Mouse (Mus musculus) lung, postnatal 36 days (tissue): Measurements from ENCODE around the gene Phlda3.

Experiments used
- DNase-seq: peaks from one replicate; pipeline ENCODE4 v3.0.0; 2022; ENCODE audit warnings: mixed read lengths

Gene Phlda3

DNA sequence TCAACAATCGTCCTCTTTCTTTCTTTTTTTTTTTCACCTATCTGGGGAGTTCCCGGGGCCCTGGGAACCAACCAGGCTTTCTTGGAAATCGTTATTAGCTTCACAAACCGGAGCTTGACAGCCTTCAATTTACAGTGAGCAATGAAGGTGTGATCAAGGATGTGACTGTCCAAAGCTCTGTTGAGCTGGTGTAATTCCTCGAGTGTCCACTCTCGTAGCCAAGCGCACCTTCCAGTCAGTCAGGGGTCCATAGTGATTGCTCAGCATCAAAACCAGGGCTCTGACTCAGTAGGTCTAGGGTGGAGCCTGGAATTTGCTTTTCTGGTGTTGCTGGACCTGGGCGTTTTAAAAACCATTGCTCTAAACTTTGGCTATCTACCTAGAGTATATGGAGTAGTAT lies 5.7 kb upstream of the Phlda3 start:
- DNase-seq, result no peak

DNA sequence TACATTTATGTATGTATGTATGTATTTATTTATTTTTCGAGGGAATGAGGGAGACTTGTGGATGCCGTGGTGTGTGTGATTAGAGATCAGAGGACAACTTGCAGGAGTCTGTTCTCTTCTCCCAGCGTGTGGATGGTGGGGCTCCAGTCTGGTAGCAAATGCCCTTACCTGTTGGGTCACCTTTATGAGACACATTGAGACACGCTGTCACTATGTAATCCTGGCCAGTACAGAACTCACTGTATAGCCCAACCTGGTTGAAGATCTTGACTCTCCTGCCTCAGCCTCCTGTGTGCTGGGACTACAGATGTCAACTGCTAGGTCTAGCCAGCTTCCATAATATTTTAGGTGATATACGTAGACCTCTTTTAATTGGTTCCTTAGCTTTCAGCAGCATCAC lies 4.2 kb upstream of the Phlda3 start:
- DNase-seq, result no peak

DNA sequence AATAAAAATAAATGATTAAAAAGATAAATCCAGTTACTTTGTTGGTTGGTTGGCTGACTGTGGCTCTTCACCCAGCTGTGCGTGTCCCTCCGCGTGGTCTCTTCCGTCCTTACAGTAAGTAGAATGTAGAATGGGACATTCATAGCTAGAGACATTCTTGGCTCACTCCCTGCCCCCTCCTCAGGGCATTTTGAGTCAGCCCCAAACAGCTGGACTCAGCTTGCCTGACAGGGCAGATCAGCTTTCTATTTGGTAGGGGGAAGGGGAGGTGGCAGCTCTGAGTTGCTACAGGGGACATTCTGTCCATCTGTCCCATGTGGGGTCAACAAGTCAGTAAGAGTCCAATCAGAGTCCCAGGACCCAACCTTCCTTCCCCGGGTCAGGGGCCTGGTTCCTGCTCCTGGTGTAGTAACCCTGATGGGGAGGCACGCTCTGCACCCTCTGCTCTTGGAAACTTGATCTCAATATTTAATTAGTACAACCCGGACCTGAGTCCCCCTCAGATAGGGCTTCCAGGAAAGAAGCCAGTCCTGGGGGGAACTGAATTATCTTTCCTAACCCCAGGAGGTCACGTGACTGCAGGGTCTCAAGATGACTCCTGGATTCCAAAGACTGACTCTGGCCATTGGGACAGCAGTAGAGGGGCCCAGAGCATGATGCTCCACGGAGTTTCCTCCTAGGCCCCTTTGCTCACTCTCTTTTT lies 2.3 kb upstream of the Phlda3 start:
- peak; percentile 57 for DNase-seq

DNA sequence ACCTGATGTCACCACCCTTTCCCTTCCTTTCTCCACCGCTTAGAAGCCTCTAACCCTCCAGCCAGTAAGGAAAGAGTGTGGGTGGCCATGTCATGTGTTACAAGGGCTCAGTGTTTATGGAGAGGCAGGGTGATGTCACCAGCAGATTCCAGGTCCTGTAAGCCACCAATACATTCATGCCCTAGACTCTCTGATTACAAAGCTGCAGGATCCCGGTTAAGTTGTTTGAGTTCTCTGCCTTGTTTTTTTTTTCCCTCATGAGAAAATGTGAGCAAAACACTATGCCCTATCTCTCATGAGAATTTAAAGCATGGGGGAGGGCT lies 1.8 kb upstream of the Phlda3 start:
- DNase-seq, result no peak

DNA sequence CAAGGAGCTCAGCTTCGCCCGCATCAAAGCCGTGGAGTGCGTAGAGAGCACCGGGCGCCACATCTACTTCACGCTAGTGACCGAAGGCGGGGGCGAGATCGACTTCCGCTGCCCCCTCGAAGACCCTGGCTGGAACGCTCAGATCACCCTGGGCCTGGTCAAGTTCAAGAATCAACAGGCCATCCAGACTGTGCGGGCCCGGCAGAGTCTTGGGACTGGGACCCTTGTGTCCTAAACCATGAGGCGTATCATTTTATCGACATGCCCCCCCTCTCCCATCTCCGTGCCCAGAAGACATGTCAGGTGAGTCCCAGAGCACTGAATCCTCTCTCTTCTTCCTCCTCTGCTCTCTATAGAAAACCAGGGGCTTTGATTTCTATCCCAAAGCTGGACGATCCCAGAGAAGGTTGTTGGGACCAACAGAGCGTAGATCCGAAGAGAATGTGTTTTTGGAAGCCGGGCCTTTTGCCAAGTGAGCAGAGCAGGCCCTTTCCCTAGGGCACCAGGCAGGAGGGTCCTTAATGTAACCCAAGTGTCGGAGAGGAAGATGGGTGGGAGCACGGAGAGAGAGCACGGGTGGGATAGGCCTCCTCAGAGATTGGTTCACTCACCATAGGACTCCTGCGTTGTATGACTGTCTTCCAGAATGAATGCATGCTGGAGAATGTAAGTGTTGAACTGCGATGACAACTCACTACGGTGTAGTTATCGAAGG lies 830 bp downstream of the Phlda3 start:
- DNase-seq, result no peak

DNA sequence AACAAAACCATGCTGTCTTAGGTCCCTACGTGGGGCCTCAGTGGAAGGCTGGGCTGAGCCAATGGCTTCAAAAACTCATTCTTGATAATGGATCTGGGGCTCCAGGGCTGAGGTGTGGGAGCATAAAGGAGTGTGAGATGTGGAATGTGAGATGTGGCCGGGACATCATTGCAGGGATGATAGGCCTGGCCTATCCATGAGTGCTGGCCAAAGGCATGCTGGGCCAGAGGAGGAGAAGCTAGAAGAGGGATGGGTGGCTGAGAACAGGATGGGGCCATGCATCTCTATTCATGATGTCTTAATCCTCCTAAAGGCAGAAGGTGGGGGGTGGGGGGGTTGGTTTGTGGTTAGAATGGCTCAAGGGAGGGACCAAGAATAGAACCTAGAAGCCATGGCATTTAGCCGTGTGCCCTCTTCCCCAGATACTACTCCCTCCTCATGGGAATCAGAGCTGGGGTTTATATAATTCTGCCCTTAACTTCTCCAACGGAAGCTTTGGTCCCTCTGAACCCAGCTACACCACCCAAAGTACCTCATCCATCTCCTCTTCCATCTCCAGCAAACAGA lies 1.5 kb downstream of the Phlda3 start:
- no peak for DNase-seq

DNA sequence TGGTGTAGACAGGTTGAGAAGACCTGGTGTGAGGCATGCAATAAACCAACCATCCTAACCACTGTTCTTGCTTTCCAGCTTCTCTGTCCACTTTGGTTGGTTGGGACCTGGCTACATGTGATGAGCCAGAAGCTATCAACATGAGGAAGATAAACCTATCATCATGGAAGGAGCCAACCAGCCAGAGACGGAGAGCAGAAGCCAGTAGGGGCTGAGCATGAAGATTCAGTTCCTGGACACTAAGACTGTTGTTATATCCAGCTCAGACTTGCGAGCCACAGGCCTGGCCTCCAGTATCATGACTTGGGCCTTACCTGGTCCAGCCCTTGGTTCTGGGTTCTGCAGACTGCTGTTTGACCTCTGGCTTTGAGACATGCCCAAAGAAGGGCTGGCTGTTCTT lies 2.5 kb downstream of the Phlda3 start:
- no peak for DNase-seq

DNA sequence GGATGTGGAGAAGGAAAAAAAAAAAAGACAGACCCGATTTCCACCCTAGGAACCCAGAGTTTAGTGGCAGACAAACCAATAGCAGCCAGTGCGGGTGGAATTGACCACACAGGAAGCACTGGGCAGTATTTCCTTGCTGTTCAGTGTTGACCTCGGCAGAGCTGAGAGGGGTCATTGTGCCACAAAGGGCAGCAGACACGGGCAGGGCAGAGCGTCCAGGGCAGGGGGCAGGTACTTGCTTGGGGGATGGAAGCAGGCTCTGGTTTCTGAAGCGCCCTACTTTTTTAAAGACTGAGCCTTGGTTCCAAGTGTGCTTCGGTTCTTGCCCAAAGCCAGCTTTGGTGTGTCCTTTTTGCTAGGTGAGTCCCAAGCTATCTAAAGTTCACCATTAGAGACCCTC lies 4.3 kb downstream of the Phlda3 start:
- DNase-seq, result no peak

DNA sequence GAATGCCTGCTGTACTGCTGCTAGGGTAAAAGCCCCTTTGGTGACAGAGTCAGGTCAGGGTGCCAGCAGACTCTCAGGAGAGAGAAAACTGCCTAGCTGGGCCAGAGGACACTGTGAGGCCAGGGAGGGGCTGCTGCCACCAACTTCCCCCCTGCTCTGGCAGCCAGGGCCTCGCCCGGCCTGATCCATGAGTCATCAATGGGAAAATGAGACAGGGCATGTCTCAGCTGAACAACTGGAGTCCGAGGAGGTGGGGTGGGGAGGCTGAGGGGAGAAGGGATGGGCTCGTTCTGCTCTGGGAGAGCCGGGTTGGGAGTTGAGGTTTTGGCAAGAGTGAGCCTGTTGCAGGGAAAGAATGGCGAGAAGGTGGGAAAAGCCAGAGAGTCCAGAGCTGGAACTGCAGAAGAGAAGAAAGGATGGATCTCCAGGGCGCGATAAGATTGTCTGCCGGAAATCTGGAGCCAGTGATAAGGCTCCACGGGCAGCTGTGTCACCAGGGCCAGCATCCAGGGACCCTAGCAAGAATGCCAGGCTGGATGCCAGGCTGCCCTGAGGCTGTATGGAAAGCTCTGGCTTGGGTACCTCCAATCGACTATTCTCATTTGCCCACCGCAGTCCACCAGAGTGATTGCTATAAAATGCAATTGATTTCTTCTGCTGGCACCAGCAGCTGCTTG lies 5.1 kb downstream of the Phlda3 start:
- DNase-seq, result peak; percentile 75

DNA sequence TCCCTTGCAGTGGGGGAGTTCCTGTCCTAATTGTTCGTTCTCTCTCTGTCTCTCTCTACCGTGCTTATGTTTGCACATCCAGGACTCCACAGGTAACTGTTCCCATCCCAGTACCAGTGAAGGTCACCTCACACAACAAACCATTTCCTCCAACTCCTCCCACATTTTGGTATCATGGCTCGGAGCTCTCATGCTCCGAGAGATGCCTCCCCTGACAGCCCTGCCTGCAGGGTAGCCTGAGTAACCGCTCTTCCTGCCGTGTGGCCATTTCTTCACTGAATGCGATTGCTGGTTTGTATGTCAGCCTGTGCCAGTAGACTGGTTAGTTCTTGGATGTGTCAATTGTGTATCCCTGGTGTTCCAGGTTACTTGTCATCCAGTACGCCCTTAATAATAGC lies 5.7 kb downstream of the Phlda3 start:
- no peak for DNase-seq

DNA sequence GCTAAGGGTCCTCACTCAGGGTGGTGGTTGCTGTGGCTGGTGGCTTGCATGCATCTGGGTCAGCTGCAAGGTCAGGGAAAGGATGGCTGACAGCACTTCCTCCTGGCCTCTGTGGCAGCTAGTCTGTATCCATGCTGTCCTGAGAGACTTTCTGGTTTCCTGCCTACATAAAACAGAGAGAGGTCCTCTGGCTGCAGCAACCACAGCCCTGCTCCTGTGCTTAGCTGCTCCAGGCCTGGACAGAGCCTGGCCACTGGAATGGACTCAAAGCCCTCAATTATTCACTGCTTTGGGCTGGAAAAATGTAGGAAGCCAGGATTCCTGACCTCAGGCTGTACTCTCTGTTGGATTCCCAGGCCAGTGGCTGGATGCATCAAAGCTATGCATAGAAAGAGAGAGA lies 10.7 kb downstream of the Phlda3 start:
- no peak for DNase-seq

DNA sequence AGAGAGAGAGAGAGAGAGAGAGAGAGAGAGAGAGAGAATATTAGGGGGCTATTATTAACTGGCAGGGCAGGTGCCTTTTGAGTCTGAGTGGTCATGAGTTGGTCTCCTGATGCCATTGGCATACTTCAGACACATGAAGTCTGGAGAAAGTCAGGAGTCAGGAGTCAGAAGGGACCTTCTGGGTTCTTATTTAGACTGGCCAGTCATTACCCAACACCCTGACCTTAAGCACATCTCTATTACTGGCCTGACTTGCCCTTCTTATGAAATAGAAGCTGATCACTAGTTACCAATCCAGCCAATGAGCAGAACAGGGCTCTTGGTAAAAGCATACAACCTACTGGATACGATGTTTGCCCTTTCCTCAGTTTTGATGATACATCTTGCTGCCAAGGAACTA lies 11.1 kb downstream of the Phlda3 start:
- no peak for DNase-seq

DNA sequence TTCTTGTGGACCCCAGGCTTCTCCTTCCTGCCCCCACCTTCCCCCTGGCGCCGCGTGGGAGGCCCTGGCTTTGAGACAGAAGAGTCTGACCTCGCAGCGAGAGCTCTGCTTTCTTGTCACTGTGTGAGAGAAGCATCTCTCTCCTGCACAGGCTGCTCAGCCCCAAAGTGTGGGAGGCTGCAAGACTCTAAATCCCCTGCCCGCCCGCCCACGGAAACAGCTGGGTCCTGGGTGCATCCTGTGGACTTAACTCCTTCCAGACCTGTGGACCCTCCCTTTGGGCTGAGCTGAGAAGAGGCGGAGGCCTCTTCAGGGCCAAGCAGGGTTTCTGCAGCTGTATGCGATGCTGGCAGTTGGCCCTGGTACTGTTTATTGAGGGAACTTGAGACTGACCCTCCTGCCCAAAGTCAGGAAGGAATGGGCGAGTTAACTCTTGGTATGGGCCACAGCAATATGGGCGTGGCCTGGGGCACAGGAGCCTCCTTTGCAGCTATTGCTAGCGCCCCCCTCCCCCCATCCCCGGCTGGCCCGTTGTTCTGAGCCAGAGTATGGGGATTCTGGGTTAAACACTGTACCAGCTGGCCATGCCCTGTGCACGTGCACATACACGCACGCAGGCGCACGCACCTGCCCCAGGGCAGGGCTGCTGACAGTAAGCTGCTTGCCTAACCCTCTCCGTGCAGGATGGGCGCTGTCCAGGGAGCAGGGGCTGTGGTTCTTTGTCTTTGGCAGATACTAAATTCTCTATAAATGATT lies 13.0 kb downstream of the Phlda3 start, which contains the start of gene Tnni1:
TSS of gene Tnni1 (plus strand) at position 655 of the 756 bp plus-strand sequence.
- peak; percentile 45 for DNase-seq

DNA sequence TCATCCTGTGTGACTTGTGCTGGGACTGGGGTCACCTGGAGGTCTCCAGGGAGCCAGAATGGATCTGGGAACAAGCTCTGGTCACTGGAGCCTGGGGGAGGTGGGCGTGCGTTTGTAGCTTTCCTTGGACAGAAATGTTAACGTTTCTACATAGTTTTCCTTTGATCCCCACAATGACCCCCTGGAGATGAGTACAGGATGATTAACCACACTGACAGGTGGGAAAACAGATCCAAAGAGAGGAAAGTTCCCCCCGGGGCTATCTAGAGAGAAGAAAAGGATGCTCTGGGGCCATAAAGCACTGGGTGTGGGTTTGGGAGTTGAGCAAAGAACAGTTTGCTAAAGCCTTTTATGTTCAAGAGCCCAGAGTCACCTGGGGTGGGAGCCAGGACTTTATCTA lies 14.7 kb downstream of the Phlda3 start:
- no peak for DNase-seq

DNA sequence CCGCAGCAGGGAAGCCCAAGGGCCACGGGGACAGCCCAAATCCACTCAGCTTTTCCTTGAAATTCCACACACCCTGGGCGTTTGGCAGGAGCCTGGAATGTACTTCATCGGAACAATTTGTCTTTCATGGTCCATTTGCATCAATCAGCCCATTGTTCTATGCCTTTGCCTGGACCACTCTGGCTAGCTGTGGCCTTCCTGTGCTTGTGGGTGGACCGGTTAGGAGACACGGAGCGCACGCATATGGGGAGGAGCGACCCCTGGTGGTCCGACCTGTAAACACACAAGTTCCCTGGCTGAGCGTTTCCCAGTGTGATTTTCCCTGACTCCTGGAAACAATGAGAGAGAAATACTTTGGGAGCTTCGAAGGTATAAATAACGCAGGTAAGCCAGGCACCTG lies 15.3 kb downstream of the Phlda3 start:
- peak; percentile 88 for DNase-seq

DNA sequence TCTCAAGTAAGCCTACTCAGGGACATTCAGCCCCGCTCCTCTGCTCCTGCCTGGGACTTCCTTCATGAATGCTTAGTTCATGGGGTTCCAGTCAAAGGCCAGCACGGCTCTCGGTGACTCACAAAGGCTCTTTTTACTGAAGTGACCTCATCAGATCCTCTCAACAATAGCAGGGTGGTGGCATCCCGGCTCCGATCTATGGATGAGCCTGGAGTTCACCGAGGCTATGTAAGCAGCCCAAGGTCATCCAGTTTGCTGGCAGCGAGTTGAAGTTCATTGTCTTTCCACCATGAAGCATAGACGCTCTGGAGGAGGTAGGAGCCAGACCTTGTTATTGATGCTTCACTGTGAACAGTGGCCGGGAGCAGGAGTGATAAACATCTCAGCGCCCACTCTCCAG lies 16.9 kb downstream of the Phlda3 start:
- DNase-seq, result peak; percentile 39

DNA sequence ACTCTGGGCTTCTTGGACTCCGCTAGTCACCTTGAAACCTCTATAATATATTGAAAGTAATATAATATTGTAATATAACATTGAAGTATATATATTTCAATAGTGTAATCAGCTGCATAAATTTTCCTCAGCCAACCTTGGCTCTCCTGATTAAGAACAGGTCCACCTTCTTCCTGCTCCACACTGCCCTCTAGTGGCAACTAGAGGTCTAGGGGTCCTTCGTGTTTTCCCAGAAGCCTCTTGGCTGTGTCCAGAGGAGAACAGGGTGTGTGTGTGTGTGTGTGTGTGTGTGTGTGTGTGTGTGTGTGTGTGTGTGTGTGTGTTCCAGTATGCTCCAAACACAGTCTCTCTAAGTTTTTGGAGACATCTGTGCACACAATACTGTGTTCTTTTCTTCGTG lies 21.9 kb downstream of the Phlda3 start:
- DNase-seq, result peak; percentile 87

DNA sequence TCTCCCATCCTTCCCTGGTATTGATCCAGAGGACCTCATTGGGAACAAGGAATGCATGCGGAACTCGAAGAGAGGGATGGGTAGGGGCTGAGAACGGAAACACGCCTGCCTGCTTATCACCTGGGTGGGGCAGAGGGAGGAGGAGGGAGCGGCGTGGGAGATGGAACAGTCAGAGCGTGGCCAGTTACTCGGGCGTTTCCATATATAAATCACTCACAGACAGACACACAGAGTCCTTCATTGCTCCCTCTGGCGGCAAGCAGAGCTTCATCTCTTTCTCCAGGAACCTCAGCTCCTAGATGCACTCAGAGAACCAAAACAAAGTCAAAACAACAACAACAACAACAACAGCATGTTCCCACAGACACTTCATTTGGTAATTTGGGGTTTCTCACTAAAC lies 22.8 kb downstream of the Phlda3 start:
- DNase-seq, result peak; percentile 63

DNA sequence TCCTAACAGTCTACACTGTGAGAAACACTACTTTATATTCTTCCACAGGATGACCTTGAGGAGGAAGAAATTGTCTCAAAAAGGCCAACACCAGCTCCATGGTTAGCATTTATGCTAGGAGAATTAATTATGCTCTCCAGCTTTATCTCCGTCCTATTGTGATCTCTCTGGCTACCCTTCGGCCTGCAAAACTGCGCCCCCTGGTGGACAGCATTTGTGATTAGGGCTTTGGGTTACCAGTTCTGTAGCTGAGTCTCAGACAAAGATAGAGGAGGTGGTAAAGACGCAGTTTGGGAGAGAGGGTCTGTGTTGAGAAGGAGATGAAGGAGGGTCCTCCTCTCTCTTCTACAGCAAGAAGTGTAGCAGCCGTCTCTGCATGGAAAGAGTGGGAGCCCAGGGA lies 23.9 kb downstream of the Phlda3 start:
- peak; percentile 79 for DNase-seq

DNA sequence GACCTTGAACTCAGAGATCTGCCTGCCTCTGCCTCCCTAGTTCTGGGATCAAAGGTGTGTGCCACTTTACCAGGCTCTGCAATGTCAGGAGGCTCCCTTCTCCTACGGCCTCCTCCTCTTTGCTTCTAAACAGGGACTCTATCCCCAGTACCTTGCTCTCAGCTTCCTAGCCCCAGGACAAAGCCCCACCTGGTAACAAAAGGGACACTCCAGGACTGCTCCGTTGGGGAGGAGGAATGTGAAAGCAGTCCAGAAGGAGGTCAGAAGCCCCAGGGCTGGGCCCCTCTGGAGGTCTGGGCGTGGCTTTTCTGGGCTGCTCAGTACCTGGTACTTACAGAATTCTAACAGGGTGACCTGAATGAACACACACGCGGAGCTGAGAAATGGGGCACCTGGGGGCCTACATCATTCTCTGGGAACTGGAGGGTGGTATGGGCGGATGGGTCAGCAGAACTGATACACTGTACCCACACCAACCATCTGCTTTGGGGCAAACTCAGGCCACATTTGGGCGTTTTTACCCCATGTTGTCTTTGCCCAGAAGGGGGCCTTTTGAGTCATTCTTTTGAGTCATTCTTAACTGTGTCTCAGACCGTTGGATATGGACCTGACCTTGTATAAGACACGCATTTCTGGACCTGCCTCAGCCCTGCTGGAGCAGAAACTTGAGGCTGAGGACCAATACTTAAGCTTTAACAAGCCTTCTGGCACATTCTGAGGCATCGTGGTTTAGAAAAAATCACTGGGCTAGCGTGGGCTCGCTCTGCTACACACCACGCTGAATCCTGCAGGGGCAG lies 26.4 kb downstream of the Phlda3 start:
- DNase-seq, result no peak

DNA sequence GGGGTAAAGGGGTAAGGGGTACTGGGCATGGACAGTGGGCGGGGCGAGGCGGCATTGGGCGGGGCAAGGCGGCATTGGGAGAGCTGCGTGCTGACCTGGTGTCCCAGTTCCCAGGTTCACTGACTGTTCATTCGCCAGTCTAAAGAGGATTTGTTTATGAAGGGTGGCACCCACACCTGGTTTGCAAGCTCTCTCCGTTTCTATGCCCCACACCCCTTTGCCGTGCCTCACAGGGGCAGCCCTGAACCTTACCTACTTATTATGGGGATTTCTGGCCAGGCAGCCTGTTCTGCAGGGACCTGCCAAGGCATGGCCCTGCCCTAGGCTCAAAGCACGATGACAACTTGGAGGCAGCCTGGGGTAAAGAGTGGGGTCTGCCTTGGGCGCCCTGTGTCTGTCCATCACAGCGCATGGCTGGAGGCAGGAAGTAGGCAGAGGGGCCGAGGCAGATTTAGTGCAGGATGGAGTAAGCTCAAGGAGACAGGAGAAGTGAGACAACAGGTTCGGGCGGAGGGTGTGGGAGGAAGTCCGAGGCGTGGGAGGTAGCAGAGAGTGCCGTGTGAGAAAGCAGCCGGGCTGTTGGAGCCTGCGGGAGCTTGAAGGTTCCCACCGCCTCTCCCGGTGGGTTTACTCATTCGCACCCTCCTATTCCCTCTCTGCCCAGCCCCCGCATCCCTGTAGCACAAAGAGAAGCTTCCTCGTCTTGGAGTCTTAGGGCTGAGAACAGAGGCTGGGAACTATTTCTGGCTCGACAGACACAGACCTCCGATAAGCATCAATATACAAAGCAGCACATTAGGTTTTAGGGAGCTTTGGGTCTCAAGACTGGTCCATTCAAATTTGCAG lies 27.7 kb downstream of the Phlda3 start:
- peak; percentile 54 for DNase-seq
